Mouse (Mus musculus) brain, embryonic 14.5 days (tissue): ENCODE data around the gene Syne4.

Experiments
- CTCF ChIP-seq: fragments of 200-500 bp; IDR thresholded peaks from 2 replicates; pipeline ENCODE4 v1.5.1; 2012; ENCODE audit warnings: inconsistent platforms, mild to moderate bottlenecking, moderate library complexity, borderline replicate concordance; ENCODE audit not compliant: insufficient read depth, insufficient read length; ENCODE audit errors: extremely low read depth
- POLR2A ChIP-seq: fragments of 200-500 bp; IDR thresholded peaks from 2 replicates; pipeline ENCODE4 v1.6.1; 2012; ENCODE audit warnings: mild to moderate bottlenecking, inconsistent platforms, borderline replicate concordance; ENCODE audit not compliant: poor library complexity, insufficient read depth, insufficient read length, severe bottlenecking; ENCODE audit errors: extremely low read depth

- TF ChIP-seq POLR2A (no peak), CTCF (no peak)
These were observed 49.6 kb upstream of the Syne4 start for GRCm38 (mm10) chr7:30265041-30265440.
